Mouse (Mus musculus) heart, embryonic 13.5 days (tissue): ENCODE results near the gene Supt5. TPM values are rescaled to one million over a fixed set of nuclear protein-coding genes. Genes with fewer than 3 reads are reported as not detected.

Experiments
- ATAC-seq: fragments of 200-750 bp; cut with Nextera tagmentation; 2 replicates; pipeline ENCODE4 v1.8.0; 2017; ENCODE audit warnings: moderate TSS enrichment; ENCODE audit not compliant: insufficient number of reproducible peaks, low FRiP score, low TSS enrichment; ENCODE audit errors: extremely low read depth
- H3K27ac ChIP-seq: fragments of 300-500 bp; sonication (generic); replicated peaks from 2 replicates; pipeline ENCODE4 v1.5.1; 2015; ENCODE audit warnings: moderate library complexity, mild to moderate bottlenecking, inconsistent platforms
- H3K27me3 ChIP-seq: fragments of 300-500 bp; sonication (generic); replicated peaks from 2 replicates; pipeline ENCODE4 v1.6.1; 2015; ENCODE audit warnings: mild to moderate bottlenecking, inconsistent platforms
- H3K36me3 ChIP-seq: fragments of 300-500 bp; sonication (generic); 2 replicates; pipeline ENCODE4 v1.6.1; 2015; ENCODE audit warnings: mild to moderate bottlenecking, inconsistent platforms
- H3K4me1 ChIP-seq: fragments of 300-500 bp; sonication (generic); 2 replicates; pipeline ENCODE4 v1.6.1; 2015; ENCODE audit warnings: inconsistent platforms
- H3K4me2 ChIP-seq: fragments of 300-500 bp; sonication (generic); 2 replicates; pipeline ENCODE4 v1.6.1; 2015; ENCODE audit warnings: inconsistent platforms, mild to moderate bottlenecking, moderate library complexity
- H3K4me3 ChIP-seq: fragments of 300-500 bp; sonication (generic); 2 replicates; pipeline ENCODE4 v1.5.1; 2015; ENCODE audit warnings: moderate library complexity, mild to moderate bottlenecking, inconsistent platforms
- H3K9ac ChIP-seq: fragments of 300-500 bp; sonication (generic); 2 replicates; pipeline ENCODE4 v1.6.1; 2015; ENCODE audit warnings: inconsistent platforms, mild to moderate bottlenecking, moderate library complexity
- H3K9me3 ChIP-seq: fragments of 300-500 bp; sonication (generic); 2 replicates; pipeline ENCODE4 v1.6.1; 2016; ENCODE audit warnings: inconsistent platforms
- WGBS: fragments of 180-500 bp; shearing (Covaris S2); methylation state at CpG from one replicate; pipeline ENCODE4 v1.1.7; 2015; ENCODE audit warnings: mixed read lengths; 5-methylcytosine and 5-hydroxymethylcytosine counted together
- polyA plus RNA-seq: library from polyadenylated mRNA; unstranded; fragments of >200 nt; fragmentation: Nextera tagmentation; extraction: Ambion mirVana; gene quantifications from 2 replicates; pipeline ENCODE4 v1.2.1, GENCODE M21; 2015

Gene Supt5
- polyA plus RNA-seq, 1 experiment from 2014 or later: 60.1 TPM

- H3K27ac ChIP-seq: no peak within 1 kb of the TSS
- peaks cover 17% of the 10 kb centered on the region for H3K4me1 ChIP-seq
- no peaks in the 10 kb centered on the region for H3K36me3 ChIP-seq
- H3K27me3 ChIP-seq: peaks cover 97% of the 10 kb centered on the region
- H3K9me3 ChIP-seq: no peaks in the 10 kb centered on the region
- WGBS: under 1% methylated on average over 52 of the region's 52 CpGs
- H3K4me3 ChIP-seq: peak within 1 kb of the TSS; percentile 45
- no peak for ATAC-seq
- peak within 1 kb of the TSS; percentile 58 for H3K9ac ChIP-seq
- H3K4me2 ChIP-seq: peak within 1 kb of the TSS; percentile 69
Observed at GRCm38 (mm10) chr7:28290638-28291590, 47.6 kb downstream of the Supt5 start, which contains the start of gene Selenov. TSS of gene Selenov (minus strand) at chr7:28291186.

GRCm38 (mm10) chr7:28290165-28290564, 48.4 kb downstream of the Supt5 start:
- no peak for ATAC-seq
- H3K9ac ChIP-seq: peak overlapping the region; percentile 58; the same call in 1 of the 2 replicates
- peaks cover 17% of the 10 kb centered on the region for H3K4me1 ChIP-seq
- peak overlapping the region; percentile 45 for H3K4me3 ChIP-seq
- peaks cover 89% of the 10 kb centered on the region for H3K27me3 ChIP-seq
- no peak overlapping the region for H3K27ac ChIP-seq
- no peaks in the 10 kb centered on the region for H3K36me3 ChIP-seq
- H3K9me3 ChIP-seq: no peaks in the 10 kb centered on the region
- under 1% methylated on average over 18 of the region's 18 CpGs for WGBS
- H3K4me2 ChIP-seq: peak overlapping the region; percentile 69

DNA sequence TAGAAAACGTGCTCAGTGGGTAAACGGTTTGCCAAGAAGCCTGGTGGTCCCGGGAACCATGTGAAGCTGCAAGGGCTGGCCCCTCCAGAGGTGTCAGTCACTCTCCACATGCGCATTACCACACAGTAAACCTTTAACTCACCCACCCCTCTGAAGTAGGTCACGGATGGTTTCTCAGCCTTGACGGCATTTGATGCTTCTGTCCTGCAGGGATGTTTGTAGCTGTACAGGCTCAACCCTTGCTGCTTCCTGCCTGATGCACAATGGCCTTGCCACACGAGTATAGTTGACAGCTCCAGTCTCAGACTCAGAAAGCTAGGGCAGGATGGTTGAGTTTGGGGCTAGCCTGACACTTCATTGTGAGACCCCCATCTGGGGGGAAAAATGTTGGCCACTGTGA, 57.9 kb downstream of the Supt5 start:
- no peak for ATAC-seq
- H3K4me2 ChIP-seq: no peak overlapping the region
- H3K4me3 ChIP-seq: no peak overlapping the region
- no peaks in the 10 kb centered on the region for H3K9me3 ChIP-seq
- no peak overlapping the region for H3K27ac ChIP-seq
- no peaks in the 10 kb centered on the region for H3K27me3 ChIP-seq
- 67% methylated on average over 7 of the region's 7 CpGs for WGBS
- H3K4me1 ChIP-seq: peaks cover 8% of the 10 kb centered on the region
- no peak overlapping the region for H3K9ac ChIP-seq
- H3K36me3 ChIP-seq: no peaks in the 10 kb centered on the region

- Histone ChIP-seq H3K9me3 (no peaks in the 10 kb centered on the region), H3K27me3 (no peaks in the 10 kb centered on the region), H3K36me3 (peaks cover 2% of the 10 kb centered on the region), H3K27ac (0 out of 2 replicates have a peak overlapping the region, but pooled peaks have one; percentile 61), H3K4me3 (peak overlapping the region; percentile 72), H3K9ac (peak overlapping the region; percentile 92), H3K4me1 (peaks cover 8% of the 10 kb centered on the region), H3K4me2 (peak overlapping the region; percentile 83)
- WGBS: 75% methylated on average over 7 of the region's 7 CpGs
- ATAC-seq: no peak
Observed at GRCm38 (mm10) chr7:28278279-28278652, 60.3 kb downstream of the Supt5 start.

GRCm38 (mm10) chr7:28277615-28278278, 60.8 kb downstream of the Supt5 start, which contains the start of gene Eid2b:
TSS of gene Eid2b (plus strand) at chr7:28277739.
- Histone ChIP-seq H3K4me1 (peaks cover 8% of the 10 kb centered on the region), H3K4me2 (peak within 1 kb of the TSS; percentile 83), H3K4me3 (peak within 1 kb of the TSS; percentile 72), H3K36me3 (peaks cover 6% of the 10 kb centered on the region), H3K27ac (peak within 1 kb of the TSS; percentile 61), H3K9me3 (no peaks in the 10 kb centered on the region), H3K27me3 (no peaks in the 10 kb centered on the region), H3K9ac (peak within 1 kb of the TSS; percentile 92)
- peak; percentile 45; the same call in 1 of the 2 replicates for ATAC-seq
- 2% methylated on average over 68 of the region's 68 CpGs for WGBS

DNA sequence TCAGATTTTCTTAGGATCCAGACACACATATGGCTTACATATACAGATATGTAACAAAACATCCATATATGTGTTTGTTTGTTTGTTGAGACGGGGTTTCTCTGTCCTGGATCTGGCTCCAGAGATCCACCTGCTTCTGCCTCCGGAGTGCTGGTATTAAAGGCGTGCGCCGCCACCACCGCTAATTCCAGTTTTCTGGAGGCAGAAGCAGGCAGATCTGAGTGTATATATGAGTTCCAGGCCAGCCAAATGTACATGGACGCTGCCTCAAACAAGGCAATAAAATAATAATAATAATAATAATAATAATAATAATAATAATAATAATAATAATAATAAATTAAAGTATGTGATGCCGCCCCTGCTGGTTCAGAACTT, 61.3 kb downstream of the Supt5 start:
- Histone ChIP-seq H3K9me3 (no peaks in the 10 kb centered on the region), H3K4me3 (no peak overlapping the region), H3K4me2 (no peak overlapping the region), H3K36me3 (peaks cover 11% of the 10 kb centered on the region), H3K4me1 (peaks cover 8% of the 10 kb centered on the region), H3K9ac (no peak overlapping the region), H3K27me3 (no peaks in the 10 kb centered on the region), H3K27ac (no peak overlapping the region)
- WGBS: 55% methylated on average over 8 of the region's 8 CpGs
- no peak for ATAC-seq

- Histone ChIP-seq H3K27ac (no peak overlapping the region), H3K4me1 (peaks cover 11% of the 10 kb centered on the region), H3K27me3 (no peaks in the 10 kb centered on the region), H3K4me3 (no peak overlapping the region), H3K9me3 (no peaks in the 10 kb centered on the region), H3K36me3 (peaks cover 38% of the 10 kb centered on the region), H3K9ac (no peak overlapping the region), H3K4me2 (no peak overlapping the region)
- ATAC-seq: no peak
- WGBS: 64% methylated on average over 3 of the region's 3 CpGs
Observed at GRCm38 (mm10) chr7:28271761-28272160, 66.8 kb downstream of the Supt5 start.

- no peak overlapping the region for H3K4me3 ChIP-seq
- H3K4me2 ChIP-seq: no peak overlapping the region
- H3K27ac ChIP-seq: no peak overlapping the region
- H3K9me3 ChIP-seq: no peaks in the 10 kb centered on the region
- 91% methylated on average over 12 of the region's 12 CpGs for WGBS
- H3K27me3 ChIP-seq: no peaks in the 10 kb centered on the region
- no peak for ATAC-seq
- peaks cover 11% of the 10 kb centered on the region for H3K4me1 ChIP-seq
- no peak overlapping the region for H3K9ac ChIP-seq
- peaks cover 38% of the 10 kb centered on the region for H3K36me3 ChIP-seq
Observed at GRCm38 (mm10) chr7:28269355-28269754, 69.2 kb downstream of the Supt5 start.

- WGBS: 30% methylated on average over 16 of the region's 16 CpGs
- no peaks in the 10 kb centered on the region for H3K9me3 ChIP-seq
- H3K36me3 ChIP-seq: peaks cover 38% of the 10 kb centered on the region
- peaks cover 11% of the 10 kb centered on the region for H3K4me1 ChIP-seq
- H3K27me3 ChIP-seq: no peaks in the 10 kb centered on the region
- peak overlapping the region; percentile 86 for H3K27ac ChIP-seq
- ATAC-seq: no peak
- H3K4me2 ChIP-seq: peak overlapping the region; percentile 90
- H3K9ac ChIP-seq: peak overlapping the region; percentile 98
- peak overlapping the region; percentile 92 for H3K4me3 ChIP-seq
Observed at GRCm38 (mm10) chr7:28268576-28268975, 70.0 kb downstream of the Supt5 start.

DNA sequence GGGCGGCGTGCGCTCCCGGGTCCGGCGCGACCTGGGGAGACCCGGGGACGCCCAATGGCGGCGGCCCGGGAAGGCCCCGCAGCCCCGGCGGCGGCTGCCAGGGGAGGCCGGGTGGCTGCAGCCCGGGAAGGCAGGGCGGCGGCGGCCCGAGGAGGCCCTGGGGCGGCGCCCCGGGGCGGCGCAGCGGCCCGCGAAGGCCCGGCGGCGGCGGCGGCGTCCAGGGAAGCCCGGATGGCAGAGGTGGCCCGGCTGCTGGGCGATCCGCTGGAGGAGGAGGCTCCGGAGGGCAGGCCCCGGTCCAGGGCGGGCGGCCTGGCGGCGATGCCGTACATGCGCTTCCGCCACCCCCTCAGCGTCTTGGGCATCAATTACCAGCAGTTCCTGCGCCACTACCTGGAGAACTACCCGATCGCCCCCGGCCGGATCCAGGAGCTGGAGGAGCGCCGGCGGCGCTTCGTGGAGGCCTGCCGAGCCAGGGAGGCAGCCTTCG, 70.5 kb downstream of the Supt5 start:
- ATAC-seq: peak; percentile 35; the same call in 1 of the 2 replicates
- Histone ChIP-seq H3K4me3 (peak overlapping the region; percentile 92), H3K4me1 (peaks cover 11% of the 10 kb centered on the region), H3K9ac (peak overlapping the region; percentile 98), H3K9me3 (no peaks in the 10 kb centered on the region), H3K36me3 (peaks cover 34% of the 10 kb centered on the region), H3K27ac (peak overlapping the region; percentile 86), H3K27me3 (no peaks in the 10 kb centered on the region), H3K4me2 (peak overlapping the region; percentile 90)
- WGBS: under 1% methylated on average over 50 of the region's 62 CpGs
